Mouse (Mus musculus): ENCODE measurements around the gene Paqr9.

DNA sequence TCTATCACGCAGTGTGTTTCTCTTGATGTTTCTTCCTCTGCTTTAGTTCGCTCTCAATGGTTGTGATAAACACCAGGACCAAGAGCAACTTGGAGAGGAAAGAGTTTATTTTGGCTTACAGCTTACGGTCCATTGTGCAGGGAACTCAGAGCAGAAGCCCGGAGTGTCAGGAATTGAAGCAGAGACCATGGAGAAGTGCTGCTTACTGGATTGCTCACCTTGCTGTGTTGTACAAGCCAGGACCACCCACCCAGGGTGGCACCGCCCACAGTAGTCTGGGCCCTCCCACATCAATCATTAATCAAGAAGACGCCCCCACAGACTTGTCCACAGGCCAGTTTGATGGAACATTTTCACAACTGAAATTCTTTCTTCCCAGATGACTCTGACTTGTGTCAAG, 18.0 kb downstream of the Paqr9 start:
- TF ChIP-seq CTCF (conservative IDR thresholded peaks at IDR 0.05; ENCODE audit: insufficient read depth, insufficient read length, low read depth, low read length) = no peak
- no peak for TF ChIP-seq POLR2A (IDR thresholded peaks at IDR 0.05; ENCODE audit: low read depth, low read length)

All from kidney, adult 2 months (tissue).